Mouse (Mus musculus) urinary bladder, postnatal 25 days (tissue): ENCODE measurements around the gene Uchl1.

Source experiments
- DNase-seq: peaks from one replicate; pipeline ENCODE4 v3.0.0; 2022; ENCODE audit warnings: low spot score

The Uchl1 gene

DNA sequence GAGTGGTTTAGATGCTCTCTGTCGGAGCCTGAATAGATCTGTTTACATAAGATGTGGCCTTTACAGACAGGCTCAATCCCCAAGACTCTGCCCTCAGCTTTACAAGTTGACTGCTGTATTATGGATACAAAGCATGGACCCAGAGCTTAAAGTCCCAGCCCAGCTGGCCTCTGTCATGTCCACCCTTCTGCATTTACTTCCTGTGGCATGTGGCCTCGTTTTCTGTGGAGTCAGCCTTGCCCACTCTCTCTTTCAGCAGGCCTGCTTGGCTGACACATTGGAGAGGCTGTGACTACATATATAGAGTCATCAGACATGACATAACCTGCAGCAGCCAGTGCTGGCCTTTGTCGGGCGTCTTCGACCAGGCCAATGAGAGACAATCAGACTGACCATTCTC lies 32.0 kb downstream of the Uchl1 start:
- no peak for DNase-seq

DNA sequence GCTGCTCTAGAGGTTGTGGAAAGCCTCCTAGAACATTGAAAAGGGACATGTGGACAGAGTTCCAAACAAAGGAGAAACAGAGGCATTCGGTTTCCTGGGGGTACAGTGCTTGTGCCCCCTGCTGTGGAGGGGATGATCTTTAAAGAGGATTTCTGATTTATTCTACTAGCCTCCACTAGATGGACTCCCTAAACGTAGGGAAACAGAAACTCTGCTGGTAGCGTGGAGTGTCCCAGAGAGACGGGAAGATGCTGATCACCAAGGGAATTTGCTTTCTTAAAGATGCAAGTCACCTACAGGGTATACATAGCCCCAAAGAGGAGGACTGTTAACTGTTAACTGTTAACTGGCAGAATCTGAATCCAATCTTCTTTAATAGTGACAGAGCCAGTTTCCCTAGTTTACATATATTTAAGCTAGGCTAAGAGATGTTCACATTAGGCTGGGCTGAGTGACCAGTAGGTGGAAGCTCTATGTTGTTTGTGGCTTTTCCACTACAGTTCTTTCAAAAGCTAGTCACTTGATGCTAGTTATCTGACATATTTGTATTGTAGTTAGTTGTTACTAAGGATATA lies 34.6 kb downstream of the Uchl1 start:
- no peak for DNase-seq

DNA sequence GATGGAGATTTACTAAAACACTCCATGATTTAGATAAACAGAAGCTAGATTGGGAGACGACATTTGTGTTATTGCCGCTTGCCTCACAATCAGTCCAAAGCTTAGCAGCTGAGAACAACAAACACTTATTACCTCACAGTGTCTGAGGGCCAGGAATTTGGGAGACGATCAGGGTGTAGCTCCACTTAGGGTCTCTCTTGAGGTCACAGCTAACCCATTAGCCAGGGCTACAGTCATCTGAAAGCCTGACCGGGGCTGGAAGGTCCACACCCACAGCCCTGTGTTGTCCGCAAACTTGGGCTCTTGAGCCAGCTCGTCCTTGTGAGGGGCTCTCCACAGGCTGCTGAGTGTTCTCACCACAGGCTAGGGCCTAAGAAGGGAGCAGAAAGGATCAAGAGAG lies 36.9 kb downstream of the Uchl1 start:
- DNase-seq: no peak

DNA sequence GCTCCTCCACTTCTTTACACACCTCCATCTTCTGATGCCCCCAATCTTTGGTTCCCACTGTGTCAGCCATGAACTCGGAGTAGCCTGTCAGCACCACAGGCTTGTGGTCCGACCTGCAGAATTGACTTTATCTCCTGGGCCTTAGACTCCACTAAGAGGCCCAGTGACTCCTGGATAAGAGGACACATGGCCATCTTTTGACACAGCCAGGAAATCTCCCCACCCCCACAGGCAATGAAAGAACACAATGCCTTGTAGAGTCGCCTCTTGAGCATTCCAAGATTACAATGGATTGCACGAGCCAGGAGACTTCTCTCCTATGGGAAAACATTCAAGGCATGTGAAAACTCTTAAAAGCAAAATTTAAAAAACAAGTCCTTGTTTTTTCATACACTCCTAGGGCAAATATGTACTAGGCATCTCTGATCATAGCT lies 39.6 kb downstream of the Uchl1 start:
- DNase-seq: no peak

DNA sequence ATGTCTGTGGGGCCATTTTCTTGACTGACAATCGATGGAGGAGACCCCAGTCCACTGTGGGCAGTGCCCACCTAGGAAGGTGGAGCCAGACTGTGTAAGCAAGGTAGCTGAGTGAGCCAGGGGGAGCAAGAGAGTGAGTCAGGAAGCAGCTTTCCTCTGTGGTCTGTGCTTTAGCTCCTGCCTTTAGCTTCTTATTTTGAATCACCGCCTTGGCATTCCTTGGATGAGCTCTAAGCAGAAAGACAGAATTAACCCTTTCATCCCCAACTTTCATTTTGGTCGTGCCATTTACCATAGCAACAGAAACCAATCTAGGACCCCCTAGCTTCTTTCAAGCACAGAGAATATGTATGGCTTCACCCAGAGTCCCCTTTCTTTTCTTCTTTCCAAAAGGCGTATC lies 42.0 kb downstream of the Uchl1 start:
- no peak for DNase-seq

DNA sequence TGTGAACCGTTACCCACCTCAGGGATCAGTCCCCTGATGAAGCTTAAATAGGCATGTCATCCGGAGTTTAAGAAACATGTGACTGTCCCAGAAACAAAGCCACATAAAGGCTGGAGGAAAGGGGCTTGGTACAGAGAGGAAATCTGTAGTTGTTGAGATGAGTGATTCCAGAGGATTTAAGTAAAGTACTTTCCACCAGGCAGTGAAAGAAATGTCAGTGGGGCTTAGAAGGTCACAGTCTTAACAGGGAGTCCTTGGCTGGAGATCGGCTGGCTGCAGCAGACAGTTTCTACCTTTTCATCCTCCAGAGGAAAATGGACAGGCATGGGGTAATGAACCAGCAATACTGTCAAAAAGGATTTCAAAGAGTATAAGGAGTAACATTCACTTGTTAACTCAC lies 42.5 kb downstream of the Uchl1 start:
- DNase-seq: no peak

DNA sequence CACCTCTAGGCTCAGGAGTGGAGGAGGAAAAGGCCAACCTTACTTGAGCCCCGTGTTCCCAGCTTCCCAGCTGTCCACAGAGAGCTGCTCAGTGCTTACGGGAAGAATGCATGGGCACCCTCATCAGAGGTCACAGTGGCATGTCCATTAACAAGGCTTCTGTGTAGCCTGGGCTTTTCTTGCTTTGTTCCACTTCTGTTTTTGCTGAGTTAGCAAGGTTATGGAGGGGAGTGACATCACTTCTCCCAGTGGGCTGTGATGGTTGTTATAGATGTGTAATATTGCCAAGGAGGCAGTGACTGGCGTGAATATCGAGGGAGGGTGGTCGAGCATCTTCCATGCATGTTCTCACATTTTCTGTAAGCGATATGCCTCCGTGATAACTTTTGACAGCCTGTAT lies 43.0 kb downstream of the Uchl1 start:
- no peak for DNase-seq

DNA sequence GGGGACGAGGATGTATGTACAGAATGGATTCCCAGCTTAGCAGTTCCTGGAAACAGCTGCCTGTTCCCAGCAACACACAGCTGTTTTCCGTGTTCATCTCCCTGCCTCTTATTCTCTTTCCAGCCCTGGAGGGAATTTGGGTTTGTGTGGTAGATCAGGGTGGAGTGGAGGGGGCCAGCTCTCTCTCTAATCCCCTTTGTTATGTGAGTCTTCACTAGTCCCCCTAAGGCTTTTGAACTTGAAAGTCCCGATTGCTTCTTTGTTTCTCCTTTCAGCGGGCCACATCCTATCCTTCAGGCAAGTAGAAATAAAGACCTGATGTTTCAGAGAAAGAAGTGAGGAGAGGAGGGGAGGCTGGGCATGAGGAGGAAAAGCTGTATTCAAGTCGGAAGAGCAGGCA lies 45.0 kb downstream of the Uchl1 start:
- DNase-seq: no peak

DNA sequence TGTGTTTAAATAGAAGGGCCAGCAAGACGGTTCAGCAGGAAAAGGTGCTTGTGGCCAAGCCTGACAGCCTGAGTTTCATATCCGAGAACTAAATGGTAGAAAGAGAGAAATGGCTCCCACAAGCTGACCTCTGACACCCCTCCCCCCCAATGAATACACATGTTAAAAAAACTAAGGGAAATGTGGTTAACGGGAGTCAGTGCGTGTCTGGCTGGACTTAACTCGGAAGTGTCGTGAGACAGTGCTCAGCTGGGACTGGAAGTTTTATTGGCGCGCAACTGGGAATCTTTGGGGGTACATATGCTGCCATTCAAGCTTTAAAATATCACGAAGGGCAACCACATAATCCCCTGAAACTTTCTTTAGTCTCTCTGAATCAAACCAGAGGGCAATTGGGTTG lies 46.7 kb downstream of the Uchl1 start:
- no peak for DNase-seq

DNA sequence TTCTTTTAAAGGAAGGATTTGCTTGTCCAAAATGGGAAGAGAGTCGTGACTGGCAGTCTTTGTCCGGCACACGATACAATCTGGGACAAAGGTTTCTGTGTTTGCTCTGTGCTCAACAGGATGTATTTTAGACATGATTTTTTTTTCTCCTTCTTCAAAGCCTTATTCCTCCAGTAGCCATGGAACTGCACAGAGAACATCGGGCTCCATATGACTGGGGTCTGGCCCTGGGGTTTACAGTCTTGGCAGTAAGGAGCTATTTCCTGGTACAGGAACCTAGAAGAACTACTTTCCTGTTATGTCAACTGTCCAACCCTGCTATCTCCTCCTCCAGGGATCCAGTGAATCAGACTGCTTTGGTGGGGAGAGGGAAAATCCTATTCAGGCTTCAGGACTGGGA lies 47.1 kb downstream of the Uchl1 start:
- no peak for DNase-seq

DNA sequence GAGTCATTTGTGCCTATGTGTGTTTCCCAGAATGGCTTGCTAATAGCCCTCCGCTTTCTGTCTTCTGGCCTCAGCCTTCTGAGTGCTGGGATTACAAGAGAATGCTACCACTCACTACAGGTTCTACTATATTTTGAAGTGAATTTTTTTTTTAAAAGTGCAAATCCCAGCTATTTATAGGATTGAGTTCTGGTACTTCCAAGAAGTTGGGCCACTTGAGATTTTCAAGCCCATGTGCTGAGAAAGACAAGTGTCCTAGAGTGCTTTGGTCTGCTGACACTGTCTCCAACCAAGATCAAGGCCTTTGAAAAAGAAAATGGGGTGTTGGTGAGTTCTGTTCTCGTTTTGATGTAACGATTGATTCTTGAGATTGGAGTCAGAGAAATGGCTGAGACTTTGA lies 47.7 kb downstream of the Uchl1 start:
- DNase-seq: no peak

DNA sequence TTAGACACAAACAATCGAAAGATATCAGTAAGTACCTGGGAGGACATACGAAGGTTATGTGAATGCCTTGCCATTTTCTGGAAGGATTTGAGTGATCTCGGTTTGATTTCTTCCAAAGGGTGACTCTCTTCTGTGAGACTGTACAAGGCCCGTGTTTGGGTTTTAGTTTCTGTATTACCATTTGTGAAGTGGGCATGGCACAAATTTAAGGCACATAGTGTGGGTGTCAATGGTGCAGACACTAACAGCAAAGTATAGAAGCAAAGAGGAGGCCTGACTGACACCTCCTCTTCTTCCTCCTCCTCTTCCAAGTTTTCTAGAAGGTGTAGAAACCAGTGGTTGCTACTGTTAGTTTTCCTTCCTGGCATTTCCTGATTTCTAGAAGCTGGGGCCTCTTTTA lies 53.4 kb downstream of the Uchl1 start:
- no peak for DNase-seq

DNA sequence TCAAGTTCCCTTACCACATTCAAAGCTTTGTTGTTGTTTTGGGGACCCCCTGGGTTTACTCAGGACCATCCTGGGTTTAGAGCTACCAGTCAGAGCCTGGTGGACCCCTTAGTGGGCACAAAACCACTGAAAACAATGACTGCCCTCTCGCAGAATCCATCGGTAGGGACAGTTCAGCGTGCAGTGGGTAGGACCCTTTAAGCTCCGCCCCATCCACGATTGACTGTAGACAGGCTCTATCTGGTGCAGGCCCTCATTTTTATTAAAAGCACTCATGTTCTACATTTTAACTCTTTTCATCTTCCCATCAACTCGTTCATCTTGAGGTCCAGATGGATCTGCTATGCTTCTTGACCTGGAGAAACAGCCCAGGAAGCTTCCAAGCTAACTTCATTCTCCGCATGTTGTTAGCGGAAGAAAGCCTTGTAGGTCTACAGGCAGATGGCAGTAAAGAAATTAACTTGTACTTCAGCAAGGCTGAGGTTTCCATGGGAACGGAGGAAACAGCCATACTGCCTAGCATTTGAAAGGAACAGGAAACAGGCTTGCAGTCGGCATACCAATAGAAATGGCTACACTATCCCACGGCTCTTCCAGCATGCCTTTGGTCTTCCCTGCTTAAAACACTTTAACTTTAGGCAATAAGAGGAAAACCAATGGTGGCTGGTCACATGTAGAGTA lies 54.9 kb downstream of the Uchl1 start:
- no peak for DNase-seq

DNA sequence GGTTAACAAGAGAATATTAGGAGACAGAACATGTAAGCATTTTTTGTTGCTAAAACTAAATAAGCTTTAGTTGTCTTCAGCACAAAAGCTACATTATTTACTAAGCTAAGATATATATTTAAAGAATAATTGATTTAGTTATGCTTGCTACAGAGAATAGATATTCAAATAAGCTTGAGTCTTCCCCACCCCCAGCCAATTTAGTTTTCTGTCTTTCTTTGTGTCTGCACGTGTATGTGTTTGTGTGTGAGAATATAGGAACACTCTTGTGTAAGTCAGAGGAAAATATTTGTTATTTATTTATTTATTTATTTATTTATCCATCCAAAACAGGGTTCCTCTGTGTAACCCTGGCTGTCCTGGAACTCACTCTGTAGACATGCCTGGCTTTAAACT lies 55.4 kb downstream of the Uchl1 start:
- no peak for DNase-seq

DNA sequence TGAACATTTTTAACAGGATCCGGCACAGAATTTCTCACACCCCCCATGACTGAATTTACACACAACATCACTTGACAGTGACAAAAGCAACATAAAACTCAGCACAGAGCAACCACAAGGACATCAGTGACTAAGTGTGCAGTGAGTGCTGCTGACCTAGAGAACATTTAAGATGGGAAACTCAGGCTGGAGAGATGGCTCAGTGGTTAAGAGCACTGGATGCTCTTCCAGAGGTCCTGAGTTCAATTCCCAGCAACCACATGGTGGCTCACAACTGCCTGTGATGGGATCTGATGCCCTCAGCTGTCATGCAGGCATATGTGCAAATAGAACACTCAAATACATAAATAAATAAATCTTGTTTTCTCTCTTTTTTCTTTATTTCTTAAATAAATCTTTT lies 57.7 kb downstream of the Uchl1 start:
- no peak for DNase-seq
